Mouse (Mus musculus) cerebellum, adult 2 months (tissue): ENCODE measurements at regions not wholly inside any gene's neighbourhood (a gene's known extent, or its start where the extent isn't known, plus 50 kb on each side); places are given as distances from the start of the nearest gene placed in this dataset.
A peak's percentile ranks its signal among the peaks of the same experiment; 100 is the strongest.

Source experiments
- DNase-seq, 2 experiments: peaks; one replicate each; pipeline ENCODE4 v3.0.0; 2021
- H3K27ac ChIP-seq: fragments of 200-500 bp; 2 replicates; pipeline ENCODE4 v1.5.1; 2012; ENCODE audit warnings: low read length, control low read depth, inconsistent platforms; ENCODE audit not compliant: insufficient read depth
- H3K27me3 ChIP-seq: fragments of 200-500 bp; 2 replicates; pipeline ENCODE4 v1.6.1; 2012; ENCODE audit warnings: inconsistent platforms, mild to moderate bottlenecking, low read length, moderate library complexity; ENCODE audit not compliant: control insufficient read depth, insufficient read depth
- H3K4me1 ChIP-seq: fragments of 200-500 bp; 2 replicates; pipeline ENCODE4 v1.6.1; 2011; ENCODE audit warnings: low read length; ENCODE audit not compliant: control insufficient read depth, insufficient read depth
- H3K4me3 ChIP-seq: fragments of 200-500 bp; replicated peaks from 2 replicates; pipeline ENCODE3; 2011; ENCODE audit warnings: mild to moderate bottlenecking, low read depth, low read length, control low read depth; ENCODE audit not compliant: insufficient read depth
- CTCF ChIP-seq: fragments of 200-500 bp; IDR thresholded peaks from 2 replicates; pipeline ENCODE4 v1.5.1; 2011; ENCODE audit warnings: low read depth, mild to moderate bottlenecking, control low read depth, low read length, moderate library complexity, borderline replicate concordance; ENCODE audit not compliant: insufficient read depth
- POLR2A ChIP-seq: fragments of 200-500 bp; IDR thresholded peaks from 2 replicates; pipeline ENCODE4 v1.6.1; 2011; ENCODE audit warnings: low read length, control low read depth, borderline replicate concordance; ENCODE audit not compliant: insufficient read depth
- WGBS: fragments of 180-500 bp; shearing (Covaris S2); methylation state at CpG from one replicate; pipeline ENCODE4 v1.1.7; 2018; 5-methylcytosine and 5-hydroxymethylcytosine counted together

DNA sequence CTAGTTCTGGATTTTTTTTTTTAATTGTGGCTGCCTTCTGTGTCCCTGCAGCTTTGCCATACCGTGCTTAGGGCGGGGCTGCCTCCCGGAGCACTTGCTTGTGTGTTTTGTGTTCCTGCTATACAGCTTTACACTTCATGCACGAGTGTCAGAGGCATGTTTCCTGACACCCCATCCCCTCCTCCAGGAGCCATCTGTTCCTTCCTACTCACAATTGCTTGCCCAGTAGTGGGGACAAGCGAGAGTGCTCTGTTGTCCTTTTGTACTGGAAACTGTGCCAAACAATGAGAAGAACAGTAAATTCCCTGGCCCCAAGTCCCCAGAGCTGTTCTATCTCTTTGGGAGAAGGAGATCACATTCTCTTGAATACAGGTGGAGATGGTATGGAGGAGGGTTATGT lies 53.5 kb downstream of the Csf2 start:
- H3K27ac ChIP-seq: peak overlapping the region; percentile 90

DNA sequence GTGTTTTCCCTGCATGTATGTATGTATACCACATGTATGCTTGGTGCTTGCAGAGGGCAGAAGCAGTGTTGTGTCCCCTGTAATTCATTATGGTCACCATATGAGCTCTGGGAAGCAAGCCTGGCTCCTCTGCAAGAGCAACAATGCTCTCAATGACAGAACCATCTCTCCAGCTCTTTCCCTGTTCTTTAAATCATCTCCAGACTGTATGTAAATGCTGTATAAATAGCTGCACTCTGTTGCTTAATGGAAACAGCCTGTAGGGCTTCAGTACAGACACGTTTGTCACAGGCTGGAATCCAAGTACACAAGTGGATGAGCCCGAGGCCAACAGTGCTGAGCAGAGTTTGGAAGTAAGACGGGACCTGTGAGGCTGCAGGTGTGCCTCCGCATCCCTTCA lies 54.7 kb downstream of the Csf2 start:
- DNase-seq: no peak
- Histone ChIP-seq H3K27ac (no peak overlapping the region), H3K27me3 (no peaks in the 10 kb centered on the region), H3K4me3 (no peak overlapping the region), H3K4me1 (peaks cover 12% of the 10 kb centered on the region; the same call in 1 of the 2 replicates)
- TF ChIP-seq POLR2A (no peak), CTCF (no peak)
- 58% methylated on average over 4 of the region's 4 CpGs for WGBS

More for the DNA sequence above, 53.5 kb downstream of the Csf2 start:
- Histone ChIP-seq H3K4me1 (peaks cover 12% of the 10 kb centered on the region; the same call in 1 of the 2 replicates), H3K4me3 (no peak overlapping the region), H3K27me3 (no peaks in the 10 kb centered on the region)
- 8% methylated on average over 5 of the region's 5 CpGs for WGBS
- DNase-seq: peak; percentile 71 to 89
- TF ChIP-seq POLR2A: peak; percentile 30; the same call in 1 of the 2 replicates
- TF ChIP-seq CTCF: no peak

DNA sequence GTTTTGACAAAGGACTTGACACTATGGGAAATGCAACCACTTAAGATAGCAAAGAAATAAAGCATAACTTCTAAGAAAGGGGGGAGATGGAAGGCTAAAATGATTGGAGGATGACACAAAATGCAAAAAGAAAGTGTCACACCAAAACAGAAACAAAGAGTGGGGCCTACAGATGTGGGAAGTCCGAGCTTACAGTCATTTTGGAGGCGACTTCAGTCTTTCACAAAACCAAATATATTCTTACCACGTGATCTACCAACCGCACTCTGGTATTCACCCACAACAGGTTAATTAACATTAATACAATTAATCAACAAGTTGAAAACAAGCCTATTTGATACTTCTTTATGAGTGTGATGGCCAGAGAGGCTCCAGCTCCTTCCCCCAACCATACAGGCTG lies 57.2 kb downstream of the Csf2 start:
- 97% methylated on average over 4 of the region's 4 CpGs for WGBS

DNA sequence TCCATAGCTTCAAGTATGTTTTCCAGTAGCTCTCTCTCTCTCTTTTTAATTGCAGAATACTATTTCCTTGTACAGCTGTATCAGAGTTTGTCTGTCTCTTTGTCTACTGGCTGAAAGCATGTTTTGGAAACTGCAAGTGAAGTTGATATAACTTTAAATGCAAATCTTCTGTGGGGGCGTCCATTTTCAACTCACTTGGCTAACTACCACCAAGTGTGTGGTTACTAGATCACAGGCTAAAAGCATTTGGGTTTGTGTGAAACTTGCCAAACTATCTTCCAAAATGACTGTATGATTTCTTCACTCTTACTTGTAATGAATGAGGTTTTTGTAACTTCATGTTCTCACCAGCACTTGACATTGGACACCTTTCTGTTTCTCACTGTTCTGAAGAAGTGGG lies 61.6 kb downstream of the Csf2 start:
- Histone ChIP-seq H3K4me3 (no peak overlapping the region), H3K27me3 (no peaks in the 10 kb centered on the region), H3K4me1 (no peaks in the 10 kb centered on the region), H3K27ac (no peak overlapping the region)
- TF ChIP-seq POLR2A (no peak), CTCF (no peak)
- DNase-seq: no peak
- 75% methylated on average over 1 of the region's 1 CpGs for WGBS

More for the DNA sequence above, 57.2 kb downstream of the Csf2 start:
- DNase-seq: no peak
- H3K4me1 ChIP-seq: peaks cover 12% of the 10 kb centered on the region; the same call in 1 of the 2 replicates
- no peak for TF ChIP-seq POLR2A
- TF ChIP-seq CTCF: no peak
- H3K27me3 ChIP-seq: no peaks in the 10 kb centered on the region
- H3K27ac ChIP-seq: no peak overlapping the region
- no peak overlapping the region for H3K4me3 ChIP-seq

DNA sequence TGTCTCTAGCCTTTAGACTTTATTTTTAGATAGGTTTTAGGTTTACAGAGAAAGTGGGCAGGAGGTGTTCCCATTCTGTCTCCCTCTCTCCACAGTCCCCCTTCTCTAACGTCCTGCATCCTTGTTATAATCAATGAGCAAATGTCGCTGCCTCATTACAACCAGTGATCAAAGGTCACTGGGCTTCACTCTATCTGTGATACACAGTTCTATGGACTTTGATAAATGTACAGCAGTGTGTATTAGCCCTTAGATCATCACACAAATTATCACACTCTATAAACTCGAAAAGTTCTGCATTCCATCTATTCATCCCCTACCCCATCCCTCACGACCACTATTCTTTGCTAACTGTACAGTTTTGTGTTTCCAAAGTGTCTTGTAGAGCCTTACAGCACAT lies 62.1 kb downstream of the Csf2 start:
- H3K27ac ChIP-seq: no peak overlapping the region
- no peak for DNase-seq

DNA sequence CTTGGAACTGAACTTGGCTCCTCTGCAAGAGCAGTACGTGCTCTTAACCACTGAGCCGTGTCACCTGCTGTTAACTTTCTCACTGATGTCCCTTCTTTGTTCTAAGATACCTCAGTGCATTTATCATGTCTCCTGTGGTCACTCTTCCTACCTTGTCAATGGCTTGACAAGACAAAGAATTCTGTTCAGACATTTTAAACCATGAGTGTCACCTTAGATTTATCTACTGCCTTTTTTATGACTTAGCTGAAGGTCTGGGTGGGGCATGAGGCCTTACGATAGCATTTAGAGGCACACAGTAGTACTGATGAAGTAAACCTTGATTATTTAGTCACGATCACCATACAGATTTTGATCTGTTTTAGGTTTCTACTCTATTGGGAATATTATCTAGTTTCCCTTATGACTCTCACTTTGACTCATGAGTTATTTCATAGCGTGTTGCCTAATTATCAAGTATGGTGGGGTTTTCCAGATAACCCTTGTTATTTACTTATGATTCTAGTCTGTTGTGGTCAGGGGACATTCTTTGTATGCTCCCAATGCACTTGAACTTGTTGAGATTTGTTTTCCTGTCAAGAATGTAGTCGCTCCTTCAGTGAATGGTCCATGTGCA lies 63.6 kb downstream of the Csf2 start:
- TF ChIP-seq CTCF (no peak), POLR2A (no peak)
- DNase-seq: no peak
- H3K27me3 ChIP-seq: no peaks in the 10 kb centered on the region
- no peak overlapping the region for H3K4me3 ChIP-seq
- 87% methylated on average over 6 of the region's 6 CpGs for WGBS
- H3K4me1 ChIP-seq: no peaks in the 10 kb centered on the region
- H3K27ac ChIP-seq: no peak overlapping the region

More for the DNA sequence above, 62.1 kb downstream of the Csf2 start:
- H3K4me1 ChIP-seq: no peaks in the 10 kb centered on the region
- TF ChIP-seq POLR2A (no peak), CTCF (no peak)
- WGBS: 81% methylated on average over 4 of the region's 4 CpGs
- no peak overlapping the region for H3K4me3 ChIP-seq
- no peaks in the 10 kb centered on the region for H3K27me3 ChIP-seq

DNA sequence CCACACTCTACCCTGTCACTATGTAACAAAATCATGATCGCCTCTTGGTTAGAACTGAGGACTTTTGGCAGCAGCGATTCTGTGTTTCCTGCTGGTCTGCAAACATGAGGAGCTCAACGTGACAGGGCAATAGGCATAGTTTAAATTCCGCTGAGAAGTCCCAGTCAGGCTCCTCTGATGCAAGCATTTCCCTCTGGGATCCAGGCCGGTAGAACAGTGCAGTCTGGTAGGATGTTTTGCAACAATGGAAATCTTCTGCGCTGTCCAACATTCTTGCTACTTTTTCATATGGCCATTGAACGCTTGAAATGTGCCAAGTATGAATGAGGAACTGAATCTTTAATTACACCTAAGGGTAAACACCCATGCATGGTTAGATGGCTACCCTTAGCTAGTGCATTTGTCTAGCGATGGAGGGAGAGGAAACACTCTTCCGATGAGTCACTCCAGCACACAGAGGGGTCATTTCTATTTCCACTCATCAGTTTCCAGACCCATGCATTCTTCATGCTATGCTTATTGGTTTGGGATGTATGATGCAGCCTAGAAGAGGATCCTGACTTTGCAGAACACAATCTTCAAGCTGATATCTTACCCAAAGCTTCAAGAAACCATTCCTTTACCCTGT lies 67.7 kb downstream of the Csf2 start:
- no peak for TF ChIP-seq POLR2A
- TF ChIP-seq CTCF: no peak
- Histone ChIP-seq H3K4me3 (no peak overlapping the region), H3K4me1 (no peaks in the 10 kb centered on the region), H3K27me3 (no peaks in the 10 kb centered on the region), H3K27ac (no peak overlapping the region)
- WGBS: 70% methylated on average over 9 of the region's 9 CpGs
- no peak for DNase-seq
